Mouse (Mus musculus) naive thymus-derived CD4-positive, alpha-beta T cell, adult 5 months (primary cell): Measurements from ENCODE around the gene Chmp2a. TPM values are rescaled to one million over a fixed set of nuclear protein-coding genes. Genes with fewer than 3 reads are reported as not detected.

ENCODE experiments used
- polyA plus RNA-seq: library from polyadenylated mRNA; unstranded; fragments of 100-300 nt; shearing (Covaris generic); gene quantifications from one replicate; pipeline ENCODE4 v1.2.1, GENCODE M21; 2017

The Chmp2a gene
- 144 TPM for polyA plus RNA-seq

DNA sequence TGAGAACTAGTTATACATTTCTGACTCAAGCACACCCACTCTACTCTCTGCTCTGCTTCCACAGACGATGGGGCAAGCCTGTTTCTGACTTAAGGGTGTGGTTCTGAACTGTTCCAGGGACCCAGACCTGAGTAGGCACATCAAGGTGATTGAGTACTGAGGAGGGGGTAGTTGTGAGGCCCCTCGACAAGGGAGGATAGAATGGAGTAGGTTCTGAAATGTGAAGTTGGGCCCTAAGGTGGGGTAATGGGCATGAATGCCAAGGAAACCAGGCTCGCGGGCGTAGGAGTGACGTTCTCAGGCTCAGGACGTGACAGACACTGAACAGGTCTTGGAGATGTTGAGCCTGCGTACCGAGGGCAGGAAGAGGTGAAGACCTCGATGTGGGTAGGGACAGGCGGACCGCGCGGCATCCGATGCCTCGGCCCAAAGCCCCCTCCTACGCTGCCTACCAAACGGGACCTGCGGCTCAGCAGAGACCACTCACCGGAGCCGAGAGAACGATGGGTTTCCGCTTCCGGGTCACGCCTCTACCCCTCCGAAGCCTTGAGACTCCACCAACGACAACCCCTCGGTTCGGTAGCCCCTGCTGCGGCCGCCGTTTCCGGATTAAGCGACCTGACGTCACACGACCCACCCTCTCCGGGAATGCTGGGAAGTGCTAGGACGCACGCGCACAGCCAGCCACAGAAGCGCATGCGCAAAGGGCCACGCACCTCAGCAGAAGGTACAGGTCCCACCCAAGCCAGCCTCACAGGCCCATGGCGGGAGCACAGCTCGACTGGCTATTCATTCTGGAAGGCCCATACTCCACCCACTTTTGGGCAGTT lies at the start of gene Chmp2a:
Gene Chmp2a (minus strand): TSS at position 660 of the 830 bp plus-strand sequence.

GRCm38 (mm10) chr7:13054287-13055010 lies 19.8 kb upstream of the Chmp2a start, which contains the start of gene Mzf1:
Gene Mzf1 (minus strand): TSS chr7:13054764.

GRCm38 (mm10) chr7:13037901-13038555 lies 3.4 kb upstream of the Chmp2a start, which contains the start of gene Ube2m:
Gene Ube2m (minus strand): TSS chr7:13038275.

DNA sequence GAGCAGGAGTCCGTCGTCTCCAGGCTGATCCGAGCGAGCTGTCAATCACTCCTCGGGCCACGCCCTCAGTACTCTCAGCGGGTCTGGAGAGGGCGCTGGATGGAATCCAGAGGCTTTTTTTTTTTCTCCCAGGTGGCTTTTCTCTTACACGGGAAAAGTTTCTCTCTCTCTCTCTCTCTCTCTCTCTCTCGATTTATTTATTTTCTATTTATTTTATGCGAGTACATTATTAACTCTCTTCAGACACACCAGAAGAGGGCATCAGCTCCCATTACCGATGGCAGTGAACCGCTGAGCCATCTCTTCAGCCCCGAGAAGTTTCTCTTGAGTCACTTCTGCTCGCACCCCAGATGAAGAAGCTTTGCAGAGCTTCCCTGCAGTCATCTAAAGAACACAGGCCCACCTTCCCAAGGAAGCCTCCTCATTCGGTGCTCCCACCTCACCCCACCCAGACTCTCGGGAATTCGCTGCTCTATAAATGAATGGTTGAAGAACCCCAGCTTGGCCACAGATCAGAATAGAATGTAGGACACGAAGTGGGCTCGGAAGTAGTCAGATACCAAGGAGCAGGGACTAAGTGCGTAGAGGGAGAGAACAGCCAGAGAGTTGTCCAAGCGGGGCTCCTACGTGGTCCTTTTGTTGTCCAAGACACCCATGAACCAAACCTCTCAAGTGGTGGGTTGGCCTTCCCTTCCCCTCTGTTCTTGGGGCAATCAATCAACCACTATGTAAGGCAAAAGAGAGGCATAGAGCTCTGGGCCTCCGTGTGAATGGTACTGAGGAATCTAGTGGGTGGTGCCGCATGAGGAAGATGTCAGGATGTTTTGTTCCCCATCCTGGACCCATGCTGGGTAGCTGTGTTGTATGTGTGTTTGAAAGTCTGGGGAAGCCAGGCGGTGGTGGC lies 24.4 kb downstream of the Chmp2a start, which contains the start of gene Zbtb45:
Gene Zbtb45 (minus strand): TSS at position 30 of the 904 bp plus-strand sequence.

DNA sequence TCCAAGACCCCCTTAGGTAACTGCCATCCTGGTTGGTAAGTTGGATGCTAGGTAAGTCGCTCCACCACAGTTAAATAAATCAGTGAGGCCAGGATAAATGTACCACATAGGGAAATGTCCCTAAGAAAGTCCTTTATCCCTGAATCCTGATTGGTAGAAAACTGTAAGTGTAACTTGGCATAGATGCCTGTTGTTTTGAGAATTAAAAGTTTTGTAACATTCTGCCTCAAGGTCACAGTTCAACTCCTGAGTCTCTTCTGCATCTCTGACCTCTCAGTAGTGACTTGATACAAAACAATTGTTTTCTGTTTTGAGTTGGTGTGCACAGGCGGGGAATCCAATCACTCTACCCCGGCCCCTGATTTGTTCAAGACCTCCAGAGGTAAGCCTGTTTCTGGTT lies 35.8 kb downstream of the Chmp2a start, which contains the start of gene Trim28:
Gene Trim28 (plus strand): TSS at position 264 of the 400 bp plus-strand sequence.

GRCm38 (mm10) chr7:12998053-12998452 lies 36.6 kb downstream of the Chmp2a start, which contains the start of gene Slc27a5:
Gene Slc27a5 (minus strand): TSS chr7:12998192.

Other genes with a start within 250 kb of the Chmp2a start
- 5.4 TPM for gene Zscan18, start 231.2 kb downstream of the Chmp2a start, polyA plus RNA-seq
- 7.9 TPM for gene Zfp329, start 215.9 kb downstream of the Chmp2a start, polyA plus RNA-seq
- gene Zfp110, start 200.0 kb downstream of the Chmp2a start, polyA plus RNA-seq, result 85.4 TPM
- 0.50 TPM for gene Zfp128, start 153.6 kb downstream of the Chmp2a start, polyA plus RNA-seq
- gene Zscan22, start 137.0 kb downstream of the Chmp2a start, polyA plus RNA-seq, result 4.0 TPM
- gene Rps5, start 112.5 kb downstream of the Chmp2a start, polyA plus RNA-seq, result 1,269 TPM
- not detected for gene Rnf225, start 107.4 kb downstream of the Chmp2a start, polyA plus RNA-seq
- gene Zfp324, start 69.0 kb downstream of the Chmp2a start, polyA plus RNA-seq, result 3.0 TPM
- 5.8 TPM for gene Zfp446, start 57.0 kb downstream of the Chmp2a start, polyA plus RNA-seq
- gene Slc27a5, start 36.6 kb downstream of the Chmp2a start, polyA plus RNA-seq, result 0.37 TPM
- gene Trim28, start 35.7 kb downstream of the Chmp2a start, polyA plus RNA-seq, result 148 TPM
- 8.6 TPM for gene Zbtb45, start 24.8 kb downstream of the Chmp2a start, polyA plus RNA-seq
- 133 TPM for gene Ube2m, start 3.5 kb upstream of the Chmp2a start, polyA plus RNA-seq
- 0.44 TPM for gene Mzf1, start 20.0 kb upstream of the Chmp2a start, polyA plus RNA-seq
- gene Vmn1r85, start 60.4 kb upstream of the Chmp2a start, polyA plus RNA-seq, result not detected
- not detected for gene Vmn1r86, start 85.1 kb upstream of the Chmp2a start, polyA plus RNA-seq
- 0.35 TPM for gene Vmn1r87, start 105.3 kb upstream of the Chmp2a start, polyA plus RNA-seq
- gene Vmn1r88, start 124.8 kb upstream of the Chmp2a start, polyA plus RNA-seq, result 0.11 TPM
- not detected for gene Vmn1r89, start 178.2 kb upstream of the Chmp2a start, polyA plus RNA-seq
- 13.8 TPM for gene Lig1, start 242.5 kb upstream of the Chmp2a start, polyA plus RNA-seq
- gene Zswim9, start 243.9 kb upstream of the Chmp2a start, polyA plus RNA-seq, result 1.1 TPM